Mouse (Mus musculus) adrenal gland, adult 8-10 months (tissue): ENCODE measurements around the gene C1qtnf6. TPM values are rescaled to one million over a fixed set of nuclear protein-coding genes. Genes with fewer than 3 reads are reported as not detected.
A peak's percentile ranks its signal among the peaks of the same experiment; 100 is the strongest.

Experiments used
- DNase-seq: peaks from one replicate; pipeline ENCODE4 v3.0.0; 2022
- total RNA-seq, 4 experiments: library from RNA; stranded (reverse); gene quantifications; 2 replicates each; pipeline ENCODE4 v1.2.4; 2022

Gene C1qtnf6
- total RNA-seq, 4 experiments from 2014 or later: 19.3 to 41.2 (median 31.8) TPM

DNA sequence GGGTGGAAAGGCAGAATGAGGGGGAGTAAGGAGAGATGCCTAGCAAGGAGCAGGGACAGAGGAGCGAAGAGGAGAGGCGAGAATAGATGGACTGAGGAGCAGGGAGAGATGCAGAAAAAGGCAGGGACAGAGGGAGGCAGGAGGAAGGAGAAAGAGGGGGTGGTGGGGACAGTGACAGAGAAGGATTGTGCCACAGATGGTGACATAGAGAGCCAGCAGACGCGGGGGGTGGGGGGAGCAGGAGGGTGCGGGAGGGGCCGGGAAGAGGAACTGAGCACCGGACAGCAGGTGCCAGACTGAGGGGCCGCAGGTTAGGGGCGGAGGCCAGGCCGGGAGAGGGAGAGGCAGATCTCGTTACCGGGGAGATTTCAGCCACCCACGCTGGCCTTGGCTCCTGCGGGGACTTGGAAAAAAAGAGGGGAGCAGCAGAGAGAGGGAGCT is 13.4 kb upstream of the C1qtnf6 start, which contains the start of gene Sstr3:
Gene Sstr3 (minus strand): TSS at position 125 of the 441 bp plus-strand sequence.
- no peak for DNase-seq

GRCm38 (mm10) chr15:78544041-78544440 is 12.8 kb upstream of the C1qtnf6 start:
- no peak for DNase-seq

- DNase-seq: no peak
These were observed 11.6 kb upstream of the C1qtnf6 start for GRCm38 (mm10) chr15:78542767-78543303.

GRCm38 (mm10) chr15:78542098-78542766 is 11.0 kb upstream of the C1qtnf6 start:
- no peak for DNase-seq

DNA sequence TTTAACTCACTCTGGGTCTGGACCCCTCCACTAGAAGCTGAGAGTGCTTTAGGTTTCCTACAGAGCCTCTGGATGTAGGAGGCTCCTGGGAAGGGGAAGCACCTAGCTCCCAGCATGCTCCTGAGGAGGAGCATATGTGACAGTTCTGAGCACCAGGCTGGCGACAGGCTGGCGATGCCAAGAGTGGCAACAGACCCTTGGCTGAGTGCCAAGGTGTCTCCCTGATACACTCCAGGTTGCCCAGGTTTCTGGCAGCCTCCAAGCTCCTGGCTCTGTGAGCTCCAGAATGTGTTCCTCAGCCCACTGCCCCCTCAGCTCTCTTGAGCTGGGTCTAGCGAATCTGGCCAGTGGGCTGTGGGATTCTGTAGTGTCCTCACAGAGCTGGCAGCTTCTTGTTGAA is 10.4 kb upstream of the C1qtnf6 start:
- DNase-seq: no peak

DNA sequence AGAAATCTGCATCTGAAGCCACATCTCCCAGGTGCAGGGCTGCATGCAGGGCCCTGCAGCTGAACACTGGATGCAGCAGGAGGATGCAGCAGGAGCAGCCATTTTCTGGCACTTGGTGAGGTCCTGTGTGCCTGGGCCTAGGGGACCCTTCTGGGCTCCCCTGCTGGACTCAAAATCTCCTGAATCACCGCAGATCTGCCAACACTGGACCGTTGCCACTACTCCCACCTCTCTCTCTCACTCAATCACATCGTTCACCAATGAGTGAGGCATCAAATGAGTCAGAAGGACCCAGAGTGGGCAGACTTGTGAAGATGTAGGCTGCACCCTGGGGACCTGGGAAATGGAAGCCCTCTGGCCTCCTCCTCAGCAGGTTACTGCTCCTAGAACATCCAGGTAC is 9.8 kb upstream of the C1qtnf6 start:
- DNase-seq: no peak

GRCm38 (mm10) chr15:78535723-78536421 is 4.7 kb upstream of the C1qtnf6 start:
- no peak for DNase-seq

DNA sequence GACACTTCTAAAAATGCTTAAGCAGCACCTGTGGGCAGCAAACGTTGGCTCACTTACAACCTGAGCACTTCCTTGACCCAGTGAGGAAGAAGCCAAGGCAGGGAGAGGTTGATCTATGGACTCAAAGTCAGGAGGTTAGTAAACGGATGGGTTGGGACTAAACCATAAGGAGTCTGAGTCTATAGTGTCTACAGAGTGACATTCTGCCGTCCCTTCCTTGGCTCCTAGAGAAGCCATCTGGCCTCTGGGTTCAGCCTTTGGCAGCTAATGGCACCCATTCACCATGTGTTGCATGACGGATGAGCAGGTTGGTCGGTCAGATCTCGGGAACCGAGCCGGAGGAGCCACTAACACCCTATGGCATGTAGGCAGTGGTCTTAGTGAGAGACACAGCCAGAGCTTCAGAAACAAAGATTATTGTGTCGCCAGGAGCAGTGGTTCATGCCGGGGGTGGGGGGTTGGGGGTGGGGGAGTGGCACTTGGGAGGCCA is 2.2 kb upstream of the C1qtnf6 start:
- DNase-seq: no peak

DNA sequence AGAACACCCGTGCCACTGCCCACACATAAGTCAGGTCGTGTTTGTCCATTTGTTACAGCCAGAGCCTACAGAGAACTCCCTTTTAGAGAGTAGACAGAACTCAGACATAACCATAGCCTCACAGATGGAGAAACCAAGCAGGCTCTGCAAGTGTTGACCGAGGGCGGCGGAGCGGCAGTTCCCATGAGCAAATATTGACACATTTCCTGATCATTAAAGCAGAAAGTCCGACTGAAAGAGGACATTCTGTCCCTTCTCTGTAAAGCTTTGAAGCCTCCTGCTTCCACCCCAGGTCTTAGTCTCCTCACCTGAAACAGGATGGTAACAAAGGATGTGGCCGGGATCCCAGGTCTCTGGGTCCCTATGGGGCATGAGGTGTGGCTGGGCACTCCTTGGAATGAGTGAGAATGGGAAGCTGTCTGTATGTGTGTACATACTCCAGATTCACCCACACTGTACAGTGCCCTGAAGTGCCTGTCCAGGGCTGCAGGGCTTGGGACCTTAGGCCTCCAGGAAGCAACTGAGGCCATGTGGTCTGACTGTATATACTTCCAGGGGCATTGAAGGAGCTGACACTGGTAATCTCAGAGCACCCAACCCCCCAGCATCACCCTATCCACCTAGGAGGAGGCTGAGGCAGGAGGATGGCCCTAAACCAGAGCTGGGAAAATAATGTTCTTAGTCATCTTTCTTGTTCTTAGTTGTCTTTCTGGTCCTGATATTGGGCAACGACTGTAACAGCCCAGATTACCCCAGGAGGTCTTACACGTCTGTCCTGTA is 1.5 kb upstream of the C1qtnf6 start:
- no peak for DNase-seq

DNA sequence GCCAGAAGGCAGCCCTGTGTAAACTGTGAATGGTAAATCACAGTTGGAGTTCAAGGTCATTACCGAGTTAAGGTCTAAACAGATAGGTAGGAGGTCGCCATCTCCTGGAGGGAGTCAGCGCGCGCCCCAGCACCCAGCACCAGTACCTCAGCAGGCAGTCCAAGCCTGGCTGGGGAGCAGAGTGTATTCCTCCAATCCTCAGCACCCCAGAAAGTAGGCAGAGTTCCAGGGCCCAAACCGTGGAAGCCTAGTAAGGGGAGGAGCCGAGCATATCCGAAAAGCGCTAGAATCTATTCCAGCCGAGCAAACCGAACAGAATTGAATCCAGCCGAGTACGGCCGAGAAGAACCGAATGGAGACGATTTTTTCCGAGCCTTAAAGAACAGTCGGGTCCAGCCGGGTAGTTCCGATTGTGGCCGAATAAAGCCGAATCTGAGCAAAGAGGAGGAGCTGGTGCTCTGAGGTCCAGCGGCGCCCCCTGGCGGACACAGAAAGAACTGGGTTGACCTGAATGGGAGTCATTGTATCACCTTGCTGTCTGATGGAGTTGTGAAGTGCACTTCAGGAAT is 769 bp upstream of the C1qtnf6 start:
- DNase-seq: peak; percentile 98

GRCm38 (mm10) chr15:78531451-78531720 is 170 bp upstream of the C1qtnf6 start:
- DNase-seq: no peak

DNA sequence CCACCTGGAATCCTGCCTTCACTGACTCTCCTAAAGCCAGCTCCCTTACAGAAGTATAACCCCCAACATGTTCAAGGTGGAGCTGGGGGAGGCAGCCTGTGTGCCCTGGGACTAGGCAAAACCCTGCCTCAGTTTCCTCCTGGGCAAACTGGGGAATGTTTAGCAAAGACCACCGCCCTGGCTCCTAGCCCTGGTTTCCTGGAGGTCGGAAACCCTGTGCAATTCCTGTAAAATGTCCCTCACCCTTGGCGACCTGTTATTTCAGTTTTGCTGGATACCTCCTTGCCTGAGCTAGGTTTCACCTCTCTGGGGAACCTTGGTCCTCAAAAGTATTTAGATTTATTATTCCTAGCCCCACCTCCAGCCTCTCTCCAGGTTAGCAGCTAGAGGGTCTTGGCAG is 1.1 kb downstream of the C1qtnf6 start:
- DNase-seq: no peak

DNA sequence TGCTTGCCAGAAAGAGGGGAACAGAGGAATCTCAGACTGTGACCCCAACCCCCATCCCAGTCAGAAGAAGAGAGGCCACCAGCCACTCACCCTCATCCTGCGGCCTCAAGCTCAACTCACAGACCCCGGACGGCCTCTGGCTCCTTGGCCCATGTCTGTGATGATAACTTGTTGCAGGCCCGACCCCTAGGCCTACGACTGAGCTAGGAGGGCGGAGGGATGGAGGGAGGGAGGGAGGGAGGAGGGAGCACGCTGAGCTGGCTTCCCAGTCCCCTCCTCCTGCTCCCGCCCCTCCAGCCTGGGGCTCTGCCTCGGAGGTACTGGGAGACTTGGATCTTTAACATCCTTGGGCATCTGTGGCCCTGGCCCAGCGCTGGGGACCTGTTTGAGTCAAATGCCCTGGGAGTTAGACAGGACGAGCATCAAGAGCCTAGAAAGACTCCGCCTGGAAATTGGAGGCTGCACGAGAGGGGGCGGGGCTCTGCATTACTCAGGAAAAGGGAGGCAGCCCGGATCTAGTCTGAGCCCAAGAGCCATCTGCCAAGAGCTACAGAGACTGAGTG is 1.7 kb downstream of the C1qtnf6 start:
- peak; percentile 88 for DNase-seq

GRCm38 (mm10) chr15:78528726-78529411 is 2.3 kb downstream of the C1qtnf6 start:
- no peak for DNase-seq

DNA sequence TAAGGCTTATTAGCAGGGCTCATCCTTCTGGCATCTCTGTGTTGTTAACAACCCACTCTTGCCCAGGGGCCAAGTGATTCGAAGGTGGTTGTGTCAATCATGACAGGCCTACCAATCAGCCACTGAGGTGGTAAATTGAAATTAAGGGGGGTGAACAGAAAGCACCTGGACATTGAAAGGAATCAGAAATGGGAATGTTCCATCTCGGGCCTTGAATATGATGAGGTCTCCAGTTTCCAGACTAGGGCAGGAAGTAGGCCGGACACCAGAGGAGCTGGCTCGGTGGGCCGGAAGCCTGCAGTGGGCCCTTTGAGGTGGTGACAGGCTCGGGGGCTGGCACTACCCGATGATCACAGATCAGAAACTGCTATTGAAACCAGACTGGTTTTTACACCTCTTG is 3.2 kb downstream of the C1qtnf6 start:
- DNase-seq: no peak

DNA sequence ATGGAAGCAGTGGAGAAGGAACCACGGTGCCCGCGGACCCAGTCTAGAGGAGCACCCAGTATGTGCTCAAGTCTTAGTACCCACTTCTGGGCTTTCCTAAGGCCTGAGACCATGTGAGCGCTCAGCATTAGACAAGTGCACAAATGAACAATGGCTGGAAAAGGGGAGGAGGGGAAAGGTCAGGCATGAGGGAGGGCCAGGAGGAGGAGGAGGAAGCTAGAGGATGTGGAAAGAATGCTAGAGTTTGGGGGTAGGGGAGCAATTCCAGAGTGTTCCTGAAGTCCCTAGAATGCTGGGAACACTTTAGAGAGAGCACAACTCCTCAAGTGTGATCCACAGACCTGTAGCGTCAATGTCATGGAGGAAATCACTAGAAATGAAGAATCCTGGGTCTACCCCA is 7.1 kb downstream of the C1qtnf6 start:
- DNase-seq: no peak

DNA sequence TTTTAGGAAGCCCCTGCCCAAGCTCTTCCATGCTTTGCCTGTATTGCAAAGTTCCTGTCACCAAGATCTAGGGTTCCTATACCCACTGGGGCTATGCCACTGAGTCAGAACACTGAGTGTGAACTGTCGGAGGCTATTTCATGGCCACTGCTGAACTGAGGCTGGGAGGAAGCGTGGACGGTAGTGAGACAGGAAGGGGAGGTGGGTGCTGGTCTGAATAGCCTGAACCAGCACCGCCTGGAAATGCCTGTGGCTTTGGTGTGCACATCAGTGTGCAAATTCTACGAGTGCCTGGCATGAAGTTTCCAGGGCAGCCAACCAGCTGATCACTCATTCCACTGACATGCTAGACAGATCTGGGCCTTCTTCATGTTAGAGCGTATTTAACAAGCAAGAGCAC is 9.3 kb downstream of the C1qtnf6 start:
- DNase-seq: no peak

DNA sequence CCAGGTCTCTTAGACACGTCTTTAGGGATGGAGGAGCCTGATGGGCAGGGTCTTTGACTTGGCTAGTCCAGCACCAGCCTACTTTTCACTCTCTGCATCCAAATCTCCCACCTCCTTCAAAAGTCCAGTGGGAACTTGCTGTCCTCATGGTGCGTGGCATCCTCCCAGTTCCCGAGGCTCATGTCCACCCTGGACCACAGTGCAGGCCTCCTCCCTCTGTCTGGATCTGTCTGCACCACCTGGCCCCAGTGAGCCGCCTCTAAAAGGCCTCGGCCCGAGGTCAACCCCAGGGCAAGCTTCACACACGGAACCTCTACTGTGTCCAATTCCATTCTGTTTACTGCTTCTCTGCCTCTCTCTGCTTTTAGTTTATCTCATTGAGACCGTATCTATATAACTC is 9.9 kb downstream of the C1qtnf6 start:
- DNase-seq: no peak

DNA sequence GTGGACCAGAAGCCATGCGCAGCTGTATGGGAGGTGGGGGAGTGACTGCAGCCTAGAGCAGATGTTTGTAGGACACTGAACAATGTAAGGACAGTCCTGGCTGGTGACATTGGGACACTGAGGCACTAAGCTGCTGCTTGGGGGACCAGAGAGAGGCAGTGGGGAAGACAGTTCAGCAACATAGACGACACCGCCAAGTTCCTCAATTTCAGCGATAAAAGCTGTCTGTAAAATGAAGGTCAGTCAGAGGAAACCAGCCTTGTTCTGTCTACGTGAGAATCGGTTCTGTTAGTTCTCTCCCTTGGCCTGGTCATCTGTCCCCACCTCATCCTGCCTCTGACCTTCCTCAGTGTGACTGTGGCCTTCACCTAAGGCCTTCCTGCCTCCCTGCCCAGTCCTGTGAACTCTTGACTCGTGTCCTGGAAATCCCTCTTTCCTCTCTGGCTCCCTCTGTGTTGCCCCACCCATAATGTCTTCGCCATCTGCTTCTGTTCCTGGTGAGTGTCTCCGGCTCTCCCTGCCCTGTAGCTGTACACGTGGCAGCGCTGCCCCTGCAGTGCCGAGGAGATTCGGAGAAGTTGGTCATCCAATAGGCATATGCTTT is 11.0 kb downstream of the C1qtnf6 start:
- peak; percentile 65 for DNase-seq

DNA sequence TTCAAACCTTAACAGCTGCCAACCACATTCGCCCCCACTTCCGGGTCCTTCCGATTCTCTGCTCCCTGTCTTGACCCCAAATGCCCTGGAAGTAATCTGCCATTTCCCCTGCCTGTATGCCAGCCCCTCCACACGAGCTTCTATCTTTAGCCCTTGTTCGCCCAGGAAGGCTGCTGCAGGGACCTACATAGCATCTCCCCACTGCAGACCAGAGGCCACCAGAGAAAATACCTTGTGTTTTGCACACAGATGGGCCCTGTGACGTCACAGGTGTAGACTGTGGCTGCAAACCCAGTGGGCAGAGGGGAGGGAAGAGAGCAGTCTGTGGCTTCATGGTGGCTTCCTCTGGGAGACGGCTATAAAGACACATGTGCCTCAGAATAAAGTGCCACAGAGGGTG is 13.0 kb downstream of the C1qtnf6 start:
- DNase-seq: no peak

GRCm38 (mm10) chr15:78515759-78516158 is 15.5 kb downstream of the C1qtnf6 start:
- DNase-seq: no peak
